Mouse (Mus musculus) CD8-positive naive resting alpha-beta T cell, adult 2 months (primary cell): ENCODE data around the gene Gm49711.
"Not testable (repeated sequence)": the region's sequence is repeated elsewhere in the genome, so short reads cannot be mapped to it uniquely, and the experiment has no call there.

Experiments
- DNase-seq, 2 experiments: peaks; one replicate each; pipeline ENCODE4 v3.0.0; 2022; ENCODE audit warnings: low read depth in 2 of 2, low spot score in 2 of 2

The Gm49711 gene

DNA sequence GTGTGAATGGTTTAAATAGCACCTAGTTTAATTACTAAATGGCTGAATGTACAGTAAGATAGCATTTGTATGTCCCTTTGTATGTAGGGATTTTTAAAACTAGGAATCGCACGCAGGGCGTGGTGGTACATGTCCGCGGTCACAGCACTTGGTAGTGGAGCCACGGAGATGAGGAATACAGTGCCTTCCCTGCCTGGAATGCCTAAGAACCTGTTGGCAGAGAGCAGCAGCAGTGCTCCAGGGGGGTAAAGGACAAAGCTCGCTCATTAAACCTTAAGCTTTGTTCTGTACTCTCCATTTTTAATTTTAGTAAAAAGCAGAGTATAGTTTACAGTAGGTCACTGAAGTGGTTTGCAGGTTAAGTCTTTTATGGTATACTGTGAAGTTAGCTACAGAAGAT is 3.5 kb downstream of the Gm49711 start:
- DNase-seq: no peak

DNA sequence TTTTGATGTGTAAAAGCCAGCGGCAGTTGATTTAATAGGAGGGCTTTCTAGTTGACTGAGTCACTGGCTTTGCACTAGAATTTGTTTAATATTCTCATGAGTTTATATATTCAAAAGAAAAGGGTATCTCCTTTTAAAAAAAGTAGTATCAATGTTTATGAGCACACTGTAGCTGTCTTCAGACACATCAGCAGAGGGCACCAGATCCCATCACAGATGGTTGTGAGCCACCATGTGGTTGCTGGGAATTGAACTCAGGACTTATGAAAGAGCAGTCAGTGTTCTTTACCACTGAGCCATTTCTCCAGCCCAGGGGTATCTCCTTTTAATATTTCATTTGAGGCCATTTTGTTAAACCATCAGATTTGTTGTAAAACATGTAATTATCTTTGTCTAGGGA is 4.7 kb downstream of the Gm49711 start:
- no peak for DNase-seq

DNA sequence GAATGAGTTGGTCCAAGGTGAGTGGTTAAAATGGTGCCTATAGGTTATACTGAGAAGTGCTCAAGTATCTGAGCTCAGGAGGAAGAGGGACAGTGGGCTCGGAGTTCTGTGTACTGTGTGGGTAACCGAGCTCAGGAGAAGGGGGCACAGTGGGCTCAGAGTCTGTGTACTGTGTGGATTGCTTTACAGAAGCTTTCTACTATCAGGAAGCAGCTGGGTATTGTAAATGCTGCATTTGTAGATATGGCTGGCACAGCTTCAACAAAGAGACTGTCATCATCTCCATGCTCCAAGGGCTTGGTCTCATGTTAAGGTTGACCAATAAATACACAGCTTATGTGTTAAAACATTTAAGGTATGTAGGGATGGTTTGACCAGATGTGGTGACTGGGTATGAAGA is 6.7 kb downstream of the Gm49711 start:
- DNase-seq: no peak

DNA sequence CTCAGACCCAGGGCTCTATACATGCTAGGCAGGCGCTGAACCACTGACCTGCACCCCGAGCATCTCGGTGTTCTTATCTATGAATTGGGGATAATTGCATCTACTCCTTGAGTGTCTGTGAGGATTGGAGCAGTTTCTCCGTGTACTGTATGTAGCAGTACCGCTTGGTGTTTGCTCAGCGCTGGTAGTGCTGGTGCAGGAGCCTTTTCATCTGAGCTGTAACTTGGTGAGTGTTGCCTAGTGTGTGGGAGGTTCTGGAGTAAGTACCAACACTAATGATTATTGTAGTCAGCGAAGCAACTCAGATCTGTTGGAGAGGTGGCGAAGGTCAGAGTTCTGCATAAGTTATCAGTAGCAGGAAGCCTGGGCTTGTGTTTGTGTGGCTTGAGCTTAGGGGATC is 12.2 kb downstream of the Gm49711 start:
- DNase-seq: no peak

DNA sequence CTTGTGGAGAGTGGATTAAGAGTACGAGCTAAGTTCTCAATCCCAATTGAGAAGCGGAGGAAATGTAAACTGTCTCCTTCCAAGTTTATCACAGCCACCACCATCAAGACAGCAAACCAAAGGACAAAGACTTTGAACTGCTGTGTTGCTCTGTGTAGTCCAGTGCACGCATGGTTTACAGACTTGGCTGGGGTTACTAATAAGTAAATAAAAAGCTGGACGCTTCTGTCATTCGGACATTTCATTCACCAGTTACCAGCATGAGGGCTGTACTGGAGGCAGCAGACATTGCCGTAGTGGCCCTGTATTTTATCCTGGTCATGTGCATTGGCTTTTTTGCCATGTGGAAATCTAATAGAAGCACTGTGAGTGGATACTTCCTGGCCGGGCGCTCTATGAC is 18.7 kb downstream of the Gm49711 start:
- no peak for DNase-seq

DNA sequence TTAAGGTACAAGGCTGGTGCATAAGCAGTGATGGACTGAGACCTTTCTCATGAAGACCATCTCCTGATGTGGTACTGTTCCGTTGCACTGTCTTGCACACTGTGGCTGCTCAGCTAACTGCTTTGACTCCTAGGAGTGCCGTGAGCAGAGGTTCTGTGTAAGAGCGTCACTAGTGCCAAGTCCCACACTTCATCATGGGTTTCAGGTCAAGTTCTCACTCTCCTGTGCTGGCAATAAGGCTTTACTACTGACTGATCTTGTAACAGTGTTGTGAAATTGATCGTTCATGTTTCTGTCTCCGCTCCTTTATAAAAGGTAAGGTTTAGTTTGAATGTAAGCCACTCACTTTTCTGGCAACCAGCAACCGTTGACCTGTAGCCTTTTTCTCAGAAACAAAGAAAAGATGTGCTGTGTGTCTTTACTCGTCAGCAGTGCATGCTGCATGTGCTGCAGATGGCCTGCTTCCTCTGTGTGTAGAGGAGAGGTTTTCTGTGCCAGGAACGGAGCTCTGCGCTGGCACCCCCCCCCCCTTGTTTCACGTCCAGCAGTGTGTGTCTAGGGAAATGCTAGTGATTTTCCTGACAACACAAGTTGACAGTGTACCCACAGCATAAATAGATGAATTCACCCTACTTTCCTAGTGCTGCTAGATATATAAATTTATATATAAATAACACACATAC is 25.8 kb downstream of the Gm49711 start:
- no peak for DNase-seq

DNA sequence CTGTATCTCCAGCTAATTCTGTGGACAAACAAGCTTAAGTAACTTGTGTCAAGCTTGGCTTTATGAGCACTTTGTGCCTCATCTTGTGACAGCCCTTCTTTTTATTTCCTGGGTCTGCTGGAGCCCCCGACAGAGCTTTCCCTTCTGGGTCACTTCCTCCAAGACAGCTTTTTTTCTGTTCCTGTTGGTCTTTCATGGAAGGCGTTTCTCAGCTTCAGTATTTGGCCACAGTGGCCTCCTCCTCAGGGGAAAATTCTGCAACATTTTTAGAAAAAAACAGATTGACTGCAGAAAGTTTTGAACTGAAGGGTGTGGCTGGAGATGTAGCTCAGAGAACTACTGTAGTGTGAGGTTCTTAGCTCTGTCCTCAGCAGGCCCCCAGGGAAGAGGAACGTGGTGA is 31.1 kb downstream of the Gm49711 start:
- DNase-seq: no peak

DNA sequence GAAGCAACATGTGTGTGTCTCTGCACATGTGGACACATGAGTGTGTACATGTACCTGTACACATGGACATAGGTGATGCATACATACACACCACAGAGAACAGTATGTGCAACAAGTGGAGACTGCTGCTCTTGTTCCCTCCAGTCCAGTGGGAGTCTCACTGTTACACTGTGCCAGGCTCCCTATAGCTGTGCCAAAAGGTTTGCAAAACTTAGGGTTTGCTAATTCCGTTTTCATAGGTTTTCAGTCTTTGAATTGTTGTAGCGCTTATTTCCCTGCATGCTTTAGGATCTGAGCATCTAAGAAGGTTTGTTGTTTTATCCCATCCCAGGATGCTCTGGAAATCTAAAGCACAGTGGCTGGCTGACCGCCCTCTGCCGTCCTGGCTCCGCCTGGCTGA is 33.8 kb downstream of the Gm49711 start:
- no peak for DNase-seq

DNA sequence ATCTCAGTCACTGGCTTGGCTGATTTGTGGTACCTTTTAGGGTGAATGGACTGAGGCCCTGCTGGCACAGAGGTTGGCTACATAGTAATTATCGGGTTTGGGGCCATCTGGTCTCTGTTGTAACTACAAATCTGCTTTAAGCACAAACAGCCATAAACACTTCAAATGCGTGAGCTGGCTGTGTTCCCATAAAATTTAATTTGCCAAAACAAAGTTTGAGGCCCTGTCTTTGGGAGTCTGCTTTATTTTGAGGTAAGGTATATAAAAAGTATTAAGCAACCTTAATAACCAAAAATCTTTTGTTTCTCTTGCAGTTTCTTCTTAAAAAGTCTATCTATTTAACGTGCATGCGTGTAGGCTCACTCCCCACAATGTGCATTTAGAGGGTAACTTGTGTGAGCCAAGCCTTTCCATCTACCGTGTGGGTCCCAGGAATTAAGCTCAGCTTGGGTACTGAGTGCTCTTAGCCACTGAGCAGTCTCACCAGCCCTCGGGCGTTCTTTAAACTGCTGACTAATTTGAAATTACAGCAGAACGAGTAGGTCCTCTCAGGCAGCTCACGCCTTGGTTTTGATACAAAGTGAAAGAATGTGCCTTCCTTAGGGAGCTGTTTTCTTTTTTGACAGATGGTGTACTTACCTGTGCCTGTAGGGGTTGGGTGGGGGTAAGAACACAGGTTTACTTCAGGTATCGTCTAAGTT is 40.4 kb downstream of the Gm49711 start:
- DNase-seq: no peak

DNA sequence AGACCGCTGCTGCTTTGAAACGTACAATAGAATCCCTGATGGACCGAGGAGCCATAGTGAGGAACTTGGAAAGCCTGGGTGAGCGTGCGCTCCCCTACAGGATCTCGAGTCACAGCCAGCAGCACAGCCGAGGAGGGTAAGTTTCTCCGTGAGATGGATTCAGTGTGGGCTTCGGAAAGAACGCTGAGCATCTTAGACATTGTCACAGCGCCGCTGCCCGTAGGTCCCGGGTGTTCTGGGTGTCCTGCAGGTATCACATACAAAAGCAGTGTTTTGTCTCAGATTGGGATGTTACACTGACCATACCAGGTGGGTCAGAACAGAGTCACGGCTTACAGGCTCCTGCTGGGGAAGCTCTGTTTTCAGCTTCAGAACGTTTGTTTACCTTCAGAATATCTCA is 41.5 kb downstream of the Gm49711 start:
- DNase-seq: no peak

DNA sequence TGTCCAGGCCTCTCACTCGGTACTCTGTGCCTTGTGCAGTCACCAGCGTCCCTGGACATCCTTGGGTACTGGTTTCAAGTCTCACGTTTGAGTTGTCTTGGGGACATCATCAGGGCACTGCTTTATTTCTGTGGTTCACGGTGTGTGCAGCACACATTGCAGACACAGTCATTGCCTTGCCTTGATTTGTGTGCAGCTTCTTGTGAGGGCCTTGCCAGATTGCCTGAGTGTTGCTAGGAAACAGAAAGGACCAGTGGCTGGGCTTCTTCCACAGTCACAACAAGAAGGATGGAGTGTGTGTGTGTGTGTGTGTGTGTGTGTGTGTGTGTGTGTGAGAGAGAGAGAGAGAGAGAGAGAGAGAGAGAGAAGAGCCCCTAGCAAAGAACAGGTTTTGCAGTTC is 42.0 kb downstream of the Gm49711 start:
- no peak for DNase-seq

DNA sequence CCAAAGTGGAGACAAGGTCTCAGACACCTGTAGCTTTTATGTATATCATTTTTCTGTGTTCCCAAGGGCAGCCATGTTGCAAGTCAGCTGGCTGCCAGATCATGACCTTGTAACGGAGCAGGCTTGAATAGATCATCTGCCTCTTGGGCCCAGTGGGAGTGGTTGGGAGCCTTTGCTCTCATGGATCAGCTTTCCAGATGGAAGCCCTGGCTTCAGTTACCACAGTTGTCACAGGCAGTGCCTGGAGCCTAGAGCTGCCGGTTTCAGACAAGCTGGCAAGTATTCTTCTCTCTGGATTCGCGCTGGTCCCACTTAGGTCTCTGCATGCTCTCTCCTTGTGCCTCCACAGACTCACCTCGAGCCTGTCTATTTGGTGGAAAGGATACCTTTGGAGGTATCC is 44.0 kb downstream of the Gm49711 start:
- DNase-seq: no peak

DNA sequence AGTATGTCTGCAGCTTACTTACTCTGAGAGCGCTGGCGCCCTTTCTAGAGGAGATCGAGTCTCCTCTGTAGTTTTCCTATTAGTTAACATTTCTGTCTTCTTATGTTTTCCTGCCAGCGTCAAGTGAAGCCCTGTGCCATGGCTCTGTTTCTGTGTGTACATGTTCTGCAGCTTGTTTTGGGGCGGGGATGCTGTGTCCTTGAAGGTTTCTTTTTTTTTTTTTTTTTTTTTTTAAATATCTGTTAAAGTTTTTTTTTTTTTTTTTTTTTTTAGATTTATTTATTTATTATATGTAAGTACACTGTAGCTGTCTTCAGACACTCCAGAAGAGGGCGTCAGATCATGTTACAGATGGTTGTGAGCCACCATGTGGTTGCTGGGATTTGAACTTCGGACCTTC is 44.8 kb downstream of the Gm49711 start:
- not testable (repeated sequence) for DNase-seq

DNA sequence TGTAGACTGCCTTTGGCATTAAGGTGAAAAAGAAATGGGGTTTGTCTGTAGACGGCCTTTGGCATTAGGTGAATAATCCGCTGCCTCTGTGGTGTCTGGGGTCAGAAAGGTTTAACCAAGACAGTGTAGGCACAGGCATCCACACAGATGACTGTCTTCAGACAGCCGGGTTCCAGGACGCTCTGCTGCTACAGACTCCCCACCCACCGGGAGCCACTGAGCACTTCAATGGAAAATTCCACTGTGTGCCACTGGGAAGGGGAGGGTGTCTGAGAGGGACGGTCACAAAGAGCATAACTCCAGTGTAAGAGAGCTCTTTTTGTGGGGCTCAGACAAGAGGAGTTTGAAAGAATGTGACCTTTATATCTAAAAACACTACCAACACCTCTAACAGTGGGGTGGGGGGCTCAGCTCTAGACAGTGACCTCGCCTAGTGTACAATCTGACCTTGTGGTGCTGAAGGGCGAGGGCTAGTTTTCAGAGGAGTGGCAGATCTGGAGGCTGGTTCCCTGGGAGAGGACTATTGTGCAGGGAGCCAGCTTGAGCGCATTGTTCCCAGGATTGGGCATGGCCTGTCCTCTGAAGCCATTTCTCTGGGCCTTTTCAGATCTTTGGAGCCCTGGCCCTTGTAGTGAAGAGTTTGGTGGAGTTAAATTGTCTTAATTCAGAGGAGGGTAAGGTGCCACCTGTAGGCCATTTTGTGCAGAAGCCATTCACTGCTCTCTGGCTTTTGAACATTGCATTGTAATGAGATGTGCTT is 45.6 kb downstream of the Gm49711 start:
- DNase-seq: no peak

DNA sequence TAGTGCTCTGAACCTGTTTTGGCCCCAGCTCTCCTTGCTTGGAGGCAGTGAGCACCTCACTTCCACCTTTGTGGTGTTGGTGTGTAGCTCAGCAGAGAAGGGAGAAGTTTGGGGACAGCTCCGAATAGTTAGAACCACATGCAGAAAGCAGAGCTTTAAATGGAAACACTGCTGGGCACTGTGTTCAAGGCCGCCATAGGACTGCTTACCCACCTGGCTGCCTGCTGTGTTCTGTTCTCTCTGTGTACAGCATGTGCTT is 46.1 kb downstream of the Gm49711 start:
- no peak for DNase-seq

DNA sequence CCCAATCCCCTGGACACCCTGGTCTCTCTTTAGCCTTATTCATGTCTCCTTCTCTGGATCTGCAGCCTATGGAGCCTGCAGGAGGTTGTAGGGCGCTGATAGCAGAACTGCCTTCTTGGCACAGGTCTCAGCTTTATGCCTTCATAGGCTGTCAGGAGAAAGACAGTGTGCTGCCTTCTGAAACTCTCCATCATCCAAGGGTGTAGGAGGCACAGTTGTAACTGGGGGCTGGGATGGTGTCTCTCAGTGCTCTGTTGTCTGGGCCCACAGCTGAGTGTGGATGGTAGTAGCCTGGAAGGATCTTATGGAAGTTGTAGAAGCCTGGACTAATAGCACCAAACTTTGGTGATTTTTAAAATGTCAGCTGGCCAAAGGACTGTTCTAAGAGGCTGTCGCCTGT is 46.8 kb downstream of the Gm49711 start:
- no peak for DNase-seq

DNA sequence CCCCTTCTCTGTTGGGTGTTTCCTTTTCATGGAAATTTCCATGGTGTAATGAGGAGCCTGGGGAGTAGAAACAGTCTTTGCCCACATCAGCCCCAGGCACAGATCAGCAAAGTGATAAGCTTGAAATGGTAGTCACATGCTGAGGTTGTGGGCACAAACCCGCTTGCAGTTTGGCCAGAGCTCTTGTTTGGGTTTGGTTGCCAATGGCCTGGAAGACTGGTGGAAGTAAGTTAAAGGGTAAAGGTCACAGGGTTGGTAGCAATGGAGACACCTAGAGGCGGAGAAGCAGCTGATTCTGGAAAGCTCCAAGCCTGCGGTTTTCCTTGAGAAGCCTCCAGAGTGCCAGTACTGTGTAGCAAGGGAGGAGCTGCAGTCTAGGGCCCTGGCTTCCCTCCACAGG is 47.5 kb downstream of the Gm49711 start:
- no peak for DNase-seq

DNA sequence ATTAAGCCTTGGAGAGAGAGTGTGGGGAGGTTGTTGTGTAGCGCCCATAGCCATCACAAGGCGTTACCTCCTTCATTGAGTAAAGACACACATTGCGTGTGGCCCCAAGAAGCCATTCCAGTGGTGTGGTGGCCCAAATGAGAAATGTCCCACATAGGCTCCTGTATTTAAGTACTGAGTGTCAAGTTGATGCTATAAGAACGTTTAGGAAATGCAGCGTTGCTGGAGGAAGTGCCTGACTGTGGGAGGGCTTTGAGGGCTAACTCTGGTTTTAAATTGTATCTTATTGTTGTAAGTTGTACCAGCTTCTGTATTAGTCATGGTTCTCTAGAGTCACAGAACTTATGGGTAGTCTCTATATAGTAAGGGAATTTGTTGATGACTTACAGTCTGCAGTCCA is 49.2 kb downstream of the Gm49711 start:
- no peak for DNase-seq

DNA sequence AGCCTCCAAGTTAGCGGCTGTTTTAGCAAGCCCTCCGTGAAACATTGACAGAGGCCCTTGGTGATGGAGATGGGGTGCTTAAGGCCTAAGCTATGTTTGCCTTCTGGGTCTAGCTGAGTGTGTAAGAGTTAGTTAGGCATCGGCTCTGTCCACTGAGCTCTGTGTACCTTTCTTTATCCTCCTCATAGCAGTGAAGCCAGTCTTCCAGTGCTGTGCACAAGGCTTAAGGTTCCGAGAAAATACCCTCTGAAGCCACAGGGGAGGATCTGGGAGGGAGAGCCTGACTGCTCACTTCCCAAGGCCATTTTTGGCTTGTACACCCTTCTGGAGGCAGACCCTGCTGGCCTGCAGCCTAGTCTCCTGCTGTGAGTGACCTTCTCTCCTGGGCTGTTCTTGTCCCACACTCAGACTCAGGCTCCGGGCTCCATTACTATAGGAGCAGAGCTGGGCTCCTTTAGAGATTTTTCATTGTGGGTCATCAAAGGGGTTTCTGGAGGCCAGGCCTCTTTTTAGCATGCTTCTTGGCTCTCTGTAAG is 56.7 kb downstream of the Gm49711 start:
- no peak for DNase-seq

DNA sequence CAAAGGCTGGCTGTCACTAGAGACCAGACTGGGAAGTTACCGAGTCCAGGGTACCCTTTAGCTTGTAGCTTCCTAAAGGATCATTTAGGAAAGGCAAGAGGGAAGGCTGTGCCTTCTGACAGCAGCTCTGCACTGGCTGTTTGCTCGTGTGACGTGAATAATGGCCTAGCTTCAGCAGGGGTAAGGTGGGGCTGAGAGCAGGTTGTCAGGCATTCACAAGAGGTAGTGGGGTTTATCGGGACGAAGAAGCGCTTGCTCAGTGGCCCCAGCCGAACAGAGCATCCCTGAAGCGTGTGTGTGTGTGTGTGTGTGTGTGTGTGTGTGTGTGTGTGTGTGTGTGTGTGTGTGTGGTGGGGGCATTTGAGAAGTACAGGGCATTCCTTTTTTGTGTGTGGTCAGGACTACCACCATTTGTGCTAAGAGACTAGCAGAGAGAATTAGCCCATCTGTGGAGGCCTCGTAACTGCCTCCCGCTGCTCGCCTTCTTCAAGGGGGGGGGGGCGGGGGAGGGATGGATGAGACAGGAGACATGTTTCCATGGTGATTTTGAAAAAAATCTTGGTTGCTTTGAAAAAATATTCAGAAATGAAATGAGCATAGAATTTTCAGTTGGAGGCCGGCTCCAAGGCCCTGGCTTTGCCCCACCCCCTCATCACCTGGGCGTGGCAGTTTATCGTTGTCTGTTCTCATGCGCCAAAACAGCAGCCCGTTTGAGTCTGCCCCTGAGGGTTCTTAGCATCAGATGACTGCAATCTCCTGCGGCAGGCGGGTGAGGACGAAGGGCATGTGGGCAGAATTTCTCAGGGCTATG is 57.7 kb downstream of the Gm49711 start:
- no peak for DNase-seq

DNA sequence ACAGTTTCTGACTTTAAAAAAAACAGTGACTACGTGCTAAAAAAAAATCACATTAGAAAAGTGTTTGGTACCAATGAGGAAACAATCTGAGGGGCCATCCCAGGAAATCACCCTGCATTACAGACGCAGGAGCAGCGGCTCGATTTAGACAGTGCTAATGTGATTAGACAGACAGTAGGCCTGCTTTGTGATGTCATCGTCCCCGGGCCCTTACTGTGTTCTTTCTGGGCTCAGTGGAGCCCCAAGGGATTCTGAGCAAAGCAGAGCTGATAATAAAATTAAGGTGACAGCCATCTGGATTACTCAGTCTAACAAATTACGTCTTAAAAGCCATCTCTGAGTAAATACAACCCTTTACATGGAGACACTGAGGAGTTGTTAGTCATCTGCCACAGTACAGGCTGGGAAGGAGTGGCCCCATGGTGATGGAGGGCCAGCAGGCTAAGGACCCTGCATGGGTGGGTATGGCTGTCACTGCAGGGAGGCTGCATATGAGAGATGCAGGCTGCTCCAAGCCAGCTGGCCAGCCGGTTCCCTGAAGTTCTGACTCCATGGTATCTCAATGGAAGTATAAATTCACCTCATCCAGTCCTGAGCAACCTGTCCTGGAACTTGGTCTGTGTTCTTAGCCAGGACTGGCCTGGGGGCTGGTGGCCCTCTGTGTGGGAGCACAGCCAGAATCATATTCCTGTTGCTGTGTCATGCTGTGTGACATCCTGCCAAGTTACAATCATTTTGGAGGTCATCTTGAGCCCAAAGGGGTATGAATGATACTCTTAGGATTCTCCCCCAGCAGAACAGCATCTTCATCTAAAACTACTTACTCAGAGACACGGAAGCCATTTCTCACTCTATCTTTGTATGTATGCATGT is 59.5 kb downstream of the Gm49711 start:
- no peak for DNase-seq
